Mouse (Mus musculus): ENCODE results near the gene Qtrt2.

Qtrt2 gene

DNA sequence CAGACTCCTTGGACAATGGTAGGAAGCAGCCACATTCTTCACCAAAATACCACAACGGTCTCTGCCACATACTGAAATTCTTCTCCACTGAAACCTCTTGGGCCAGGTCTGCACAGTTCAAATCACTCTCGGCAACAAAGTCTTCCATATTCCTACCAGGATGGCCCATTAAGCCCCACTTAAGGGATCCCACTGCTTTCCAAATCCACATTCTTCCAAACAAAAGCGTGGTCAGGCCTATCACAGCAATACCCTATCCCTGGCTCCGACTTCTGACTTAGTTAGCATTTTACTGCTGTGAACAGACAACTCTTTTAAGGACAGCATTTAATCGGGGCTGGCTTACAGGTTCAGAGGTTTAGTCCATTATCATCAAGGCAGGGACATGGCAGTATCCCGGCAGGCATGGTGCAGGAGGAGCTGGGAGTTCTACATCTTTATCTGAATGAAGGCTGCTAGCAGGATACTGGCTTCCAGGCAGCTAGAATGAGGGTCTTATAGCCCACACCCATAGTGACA, at the start of gene Qtrt2:
TSS of gene Qtrt2 (minus strand) at position 469 of the 519 bp plus-strand sequence.
- DNase-seq (ENCODE audit: low spot score): no peak

DNA sequence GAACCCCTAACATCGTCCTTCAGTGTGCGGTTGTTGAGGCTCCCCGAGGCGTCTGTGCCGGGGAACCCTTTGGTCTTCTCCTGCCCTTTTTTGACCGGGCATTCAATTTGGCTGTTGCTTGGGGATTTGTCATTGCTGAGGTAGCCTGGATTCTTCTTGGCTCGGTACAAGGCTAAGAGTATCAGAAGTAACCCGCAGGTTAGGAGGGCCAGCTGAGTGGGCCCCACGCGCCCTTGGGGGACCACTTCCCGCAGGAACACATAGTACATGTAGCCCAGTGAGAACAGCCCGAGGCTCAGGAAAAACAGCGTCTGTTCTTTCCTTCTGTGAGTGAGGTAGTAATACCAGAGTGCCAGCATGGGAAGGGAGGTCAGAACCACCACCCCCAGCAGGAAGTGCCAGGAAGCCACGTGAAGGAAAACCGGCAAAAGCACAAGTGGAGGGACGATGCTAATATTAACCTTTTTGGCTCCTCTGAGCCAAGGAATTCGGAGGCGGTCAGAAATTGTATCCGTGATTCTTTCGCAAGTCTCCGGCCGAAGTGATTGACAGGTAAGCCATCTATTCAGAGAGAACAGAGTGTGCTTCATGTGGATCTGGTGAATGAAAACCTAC, 47.1 kb upstream of the Qtrt2 start:
- no peak for DNase-seq (ENCODE audit: low spot score)

DNA sequence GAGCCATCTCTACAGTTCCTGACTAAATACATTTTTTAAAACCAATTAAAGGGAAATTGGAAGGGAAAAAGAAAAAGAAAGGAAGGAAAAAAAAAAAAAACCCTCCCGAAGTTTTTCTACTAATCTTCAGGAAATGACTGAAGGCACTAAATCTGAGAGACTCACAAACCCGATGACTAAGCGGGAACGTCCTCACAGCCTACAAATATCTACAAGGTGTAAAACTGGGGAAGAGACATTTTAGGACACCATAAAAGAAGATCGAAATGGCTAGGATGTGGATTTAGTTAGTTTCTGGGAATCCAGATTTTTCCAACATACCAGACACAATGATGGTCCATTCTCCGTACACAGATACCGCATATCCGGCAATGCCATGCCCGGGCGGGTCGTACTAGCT, 46.5 kb upstream of the Qtrt2 start:
- DNase-seq (ENCODE audit: low spot score): no peak

DNA sequence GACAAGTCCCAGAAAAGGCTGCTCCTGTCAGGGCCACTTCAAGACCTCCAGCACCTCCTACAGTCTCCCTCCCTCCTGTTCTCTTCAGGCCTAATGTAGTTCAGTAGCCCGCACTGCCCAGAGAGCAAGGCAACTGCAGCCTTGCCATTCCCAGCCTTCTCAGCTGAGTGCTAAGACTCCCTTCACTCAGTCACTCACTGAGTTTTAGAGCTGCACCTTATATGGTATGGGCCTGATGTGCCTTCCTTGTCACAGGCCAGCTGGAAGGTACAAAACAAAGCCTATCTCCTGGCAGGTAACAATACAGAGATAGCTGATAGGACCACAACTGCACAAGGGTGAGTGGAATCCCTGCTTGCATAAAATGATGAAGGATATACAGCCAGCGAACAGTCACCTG, 45.8 kb upstream of the Qtrt2 start:
- no peak for DNase-seq (ENCODE audit: low spot score)

DNA sequence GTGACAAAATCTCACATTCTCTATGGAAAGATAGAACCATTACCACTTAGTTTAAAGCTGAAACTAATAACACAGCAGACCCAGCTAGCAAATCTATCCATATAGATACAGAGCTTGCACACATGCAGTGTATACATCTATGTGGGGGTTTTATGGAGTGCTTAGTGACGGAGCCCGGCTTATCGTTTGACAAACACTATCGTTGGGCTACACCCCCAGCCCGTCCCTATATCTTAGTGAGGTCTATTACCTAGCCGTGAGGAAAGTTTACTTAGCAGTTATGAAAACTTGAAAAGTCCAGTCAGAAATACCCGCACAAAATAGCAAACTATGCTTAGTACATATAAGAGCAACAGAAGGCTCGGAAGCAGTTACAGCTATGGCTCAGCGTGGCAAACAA, 45.1 kb upstream of the Qtrt2 start:
- no peak for DNase-seq (ENCODE audit: low spot score)

DNA sequence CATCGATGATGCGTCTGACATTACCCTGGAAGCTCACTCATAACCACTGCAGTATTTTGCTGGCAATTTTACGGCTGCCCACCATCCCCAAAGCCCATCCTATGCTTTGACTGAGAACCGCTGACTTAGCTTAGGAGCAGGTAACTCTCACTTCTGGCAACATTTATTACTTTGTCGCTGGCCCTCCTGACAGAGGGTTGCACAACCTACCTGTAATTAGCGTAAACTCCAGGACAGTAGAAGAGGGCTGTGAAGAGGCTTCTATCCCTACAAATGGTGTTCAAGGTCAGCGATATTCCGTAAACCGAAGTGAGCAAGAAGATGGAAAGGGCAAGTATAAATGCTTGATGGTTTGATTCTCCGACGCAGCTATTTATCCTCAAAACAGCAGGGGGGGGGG, 44.6 kb upstream of the Qtrt2 start:
- no peak for DNase-seq (ENCODE audit: low spot score)

DNA sequence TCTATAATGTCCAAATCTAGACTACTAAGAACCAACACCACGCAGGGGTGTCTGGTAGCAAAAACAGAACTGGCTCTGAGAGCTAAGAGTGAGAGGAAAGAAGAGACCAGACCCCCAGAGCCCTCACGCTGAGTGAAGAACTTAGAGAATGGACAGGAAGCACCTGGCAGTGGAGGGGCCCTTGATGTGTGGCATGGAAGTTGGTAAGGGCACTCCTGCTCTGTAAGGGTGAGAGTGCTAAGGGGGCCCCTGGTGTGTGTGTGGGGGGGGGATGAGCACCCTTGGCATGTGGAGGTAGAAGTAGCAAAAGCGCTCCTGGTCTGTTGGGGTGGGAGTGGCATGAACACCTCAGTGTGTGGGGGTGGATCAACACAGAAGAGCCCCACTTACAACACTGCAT, 43.8 kb upstream of the Qtrt2 start:
- DNase-seq (ENCODE audit: low spot score): no peak

DNA sequence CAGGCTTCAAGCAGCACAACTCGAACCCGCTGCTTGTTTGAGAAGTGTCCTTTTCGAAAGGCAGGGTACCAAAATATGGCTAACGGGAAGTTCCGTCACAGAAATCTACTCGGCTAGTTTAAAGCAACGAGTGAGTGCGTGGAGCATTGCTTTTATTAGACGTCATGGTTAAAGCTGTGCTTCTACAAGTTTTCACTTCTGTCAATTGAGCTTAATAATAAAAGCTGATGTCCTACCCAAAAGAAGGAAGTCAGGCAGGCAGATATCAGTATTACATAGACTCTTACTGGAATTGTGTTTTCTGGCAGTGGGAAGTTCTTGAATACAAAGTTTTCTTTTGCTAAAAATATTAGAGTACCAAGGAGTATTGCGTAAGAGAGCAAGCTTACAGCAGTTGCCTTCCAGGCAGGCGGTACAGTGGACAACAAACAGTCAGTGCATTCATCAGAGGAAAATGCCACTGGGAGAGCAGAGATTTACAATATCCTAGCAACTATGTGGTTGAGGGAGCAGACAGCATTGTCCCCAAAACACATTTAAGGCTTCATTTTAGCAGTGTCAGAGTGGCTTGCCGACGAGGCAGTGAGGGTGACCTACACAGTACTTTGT, 39.3 kb upstream of the Qtrt2 start:
- DNase-seq (ENCODE audit: low spot score): no peak

DNA sequence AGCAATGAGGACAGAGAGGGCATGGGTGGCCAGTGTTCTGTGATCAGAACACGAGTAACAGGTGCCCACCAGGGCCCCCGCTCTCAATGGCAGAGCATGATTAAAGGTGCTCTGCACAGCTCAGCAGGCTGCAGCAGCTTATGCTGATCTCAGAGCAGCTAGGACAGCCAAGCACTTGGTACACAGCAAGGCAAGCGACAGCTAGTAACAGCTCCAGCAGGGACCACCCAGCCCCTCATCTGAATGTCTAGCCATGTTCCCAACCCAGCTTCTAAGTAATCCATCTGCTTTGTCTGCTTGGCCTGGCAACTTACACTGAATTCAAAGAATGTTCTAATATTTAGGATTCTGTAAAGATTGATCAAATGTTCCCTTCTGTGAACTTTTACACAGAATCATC, 37.2 kb upstream of the Qtrt2 start:
- no peak for DNase-seq (ENCODE audit: low spot score)

DNA sequence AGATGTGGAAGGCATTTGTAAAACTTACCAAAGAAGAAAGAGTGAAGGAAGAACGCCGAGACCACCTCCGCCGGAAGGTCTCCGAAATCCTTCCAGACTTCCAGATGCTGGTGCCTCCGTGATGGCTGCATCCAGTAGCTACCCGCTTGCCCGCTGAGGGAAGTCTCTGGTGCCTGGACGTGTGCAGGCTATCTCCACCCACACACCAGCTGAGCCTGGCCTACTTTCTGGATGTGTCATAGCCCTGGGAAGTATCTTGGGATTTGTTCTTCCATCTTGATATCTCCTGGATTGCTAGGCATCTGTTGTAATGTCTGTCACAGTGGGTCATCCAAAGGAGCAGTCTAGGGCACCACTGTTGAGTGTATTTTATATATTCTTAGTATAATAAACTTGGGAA, 36.7 kb upstream of the Qtrt2 start:
- DNase-seq (ENCODE audit: low spot score): no peak

DNA sequence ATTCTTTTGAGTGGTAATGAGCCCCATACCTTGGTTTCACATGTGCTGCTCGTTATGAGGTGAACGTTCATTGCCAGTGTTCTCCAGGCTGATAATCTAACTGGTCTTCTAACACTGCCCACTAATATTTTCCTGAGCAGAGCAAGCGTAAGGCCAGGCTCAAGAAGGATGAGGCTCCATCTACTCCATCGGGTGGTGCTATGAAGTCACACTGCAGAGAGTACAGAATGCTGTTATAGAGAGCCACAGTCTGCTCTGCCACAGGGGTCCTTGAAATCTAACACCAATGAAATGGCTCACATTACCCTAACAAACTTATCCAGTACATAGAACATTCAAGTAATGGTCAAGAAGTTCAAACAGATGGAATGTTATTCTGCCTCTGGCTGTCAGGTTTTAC, 31.4 kb upstream of the Qtrt2 start:
- no peak for DNase-seq (ENCODE audit: low spot score)

DNA sequence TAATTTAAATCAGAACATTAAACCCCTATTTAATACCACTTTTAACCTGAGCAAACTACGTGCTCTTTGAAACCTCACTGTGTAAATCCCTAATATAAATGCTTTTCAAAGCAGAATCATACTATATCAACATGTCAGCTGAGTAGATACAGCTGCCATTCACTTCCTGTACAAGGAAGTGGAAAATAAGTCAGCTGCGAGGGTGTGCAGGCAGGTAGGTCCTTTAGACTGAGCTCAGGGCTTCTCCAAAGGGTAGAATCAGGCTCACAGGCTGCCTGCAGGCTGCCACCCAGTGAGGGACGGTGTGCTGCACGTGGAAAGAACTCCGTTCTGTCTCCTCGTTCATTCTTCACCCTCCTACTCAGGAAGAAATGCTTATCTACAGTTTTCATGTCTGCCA, 28.3 kb upstream of the Qtrt2 start:
- no peak for DNase-seq (ENCODE audit: low spot score)

DNA sequence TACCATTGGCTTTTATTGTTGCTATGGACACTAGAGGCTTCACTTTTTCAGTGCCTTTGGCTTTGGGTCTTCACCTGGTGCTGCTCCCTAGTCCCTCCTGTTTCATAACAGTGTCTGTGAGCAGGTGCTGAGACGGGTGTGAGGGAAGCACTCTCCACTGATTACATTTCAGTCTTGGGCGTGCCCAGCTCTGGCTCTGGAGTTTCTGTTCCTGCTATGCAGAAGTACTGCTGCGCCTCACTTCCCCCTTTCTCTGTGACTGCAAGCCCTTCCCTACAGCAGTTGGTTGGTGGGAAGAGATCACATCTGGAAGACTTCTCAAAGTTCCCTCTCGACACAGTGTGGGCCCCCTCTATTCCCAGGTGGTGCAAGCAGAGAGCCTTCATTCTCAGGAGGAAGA, 25.0 kb upstream of the Qtrt2 start:
- no peak for DNase-seq (ENCODE audit: low spot score)

DNA sequence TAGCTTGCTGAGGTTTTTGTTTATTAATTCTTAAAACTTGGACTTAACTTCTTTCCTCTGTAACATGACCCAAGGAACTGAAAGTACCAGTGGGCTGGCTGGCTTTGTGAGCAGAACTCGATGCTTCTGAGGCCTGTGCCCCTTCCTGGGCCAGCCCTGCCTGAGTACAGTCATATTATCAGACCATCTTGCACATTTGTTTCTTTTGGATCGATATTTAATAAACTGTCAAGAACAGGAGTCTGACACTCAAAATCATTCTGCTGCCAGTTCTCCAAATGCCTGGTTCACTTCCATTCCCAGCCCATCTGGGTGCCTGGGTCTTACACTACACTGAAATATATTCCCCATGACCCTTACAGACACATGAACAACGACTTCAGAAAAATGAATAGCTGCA, 19.3 kb upstream of the Qtrt2 start:
- no peak for DNase-seq (ENCODE audit: low spot score)

DNA sequence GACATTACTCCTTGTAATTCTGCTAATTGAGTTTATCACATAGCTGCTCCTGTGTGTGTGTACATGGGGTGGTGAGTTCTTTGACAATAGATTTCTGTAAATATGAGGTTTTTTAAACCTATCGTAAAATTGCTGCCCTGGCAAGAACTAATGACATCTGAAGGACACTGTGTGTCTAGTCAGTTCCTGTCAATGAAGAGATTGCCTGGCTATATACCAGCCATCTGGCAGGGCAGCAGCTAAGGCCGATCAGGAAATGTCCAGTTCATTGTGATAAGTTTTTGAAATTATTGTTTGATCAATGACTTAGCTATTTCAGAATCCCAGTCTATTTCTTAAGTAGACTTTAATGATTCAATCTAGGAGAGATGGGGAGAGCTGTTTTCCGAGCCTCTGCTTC, 18.7 kb upstream of the Qtrt2 start:
- DNase-seq (ENCODE audit: low spot score): no peak

DNA sequence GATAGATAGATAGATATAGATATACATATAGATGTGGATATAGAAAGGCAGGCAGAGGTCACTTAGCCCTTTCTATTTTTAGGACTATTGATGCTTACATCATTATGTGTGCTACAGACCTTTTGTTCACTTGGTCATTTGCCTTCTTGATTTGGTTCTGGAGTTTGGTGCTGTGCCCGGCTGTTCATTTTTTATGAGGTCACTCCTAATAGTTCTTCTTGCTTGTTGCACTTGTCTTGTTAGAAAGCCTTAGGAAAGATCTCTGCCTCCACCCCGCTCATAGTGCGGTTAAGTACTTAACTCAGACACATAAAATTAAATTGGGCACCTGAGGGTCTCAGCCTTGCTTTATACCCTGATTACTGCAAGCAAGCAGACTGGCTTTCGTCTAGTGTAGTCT, 14.2 kb upstream of the Qtrt2 start:
- DNase-seq (ENCODE audit: low spot score): no peak

DNA sequence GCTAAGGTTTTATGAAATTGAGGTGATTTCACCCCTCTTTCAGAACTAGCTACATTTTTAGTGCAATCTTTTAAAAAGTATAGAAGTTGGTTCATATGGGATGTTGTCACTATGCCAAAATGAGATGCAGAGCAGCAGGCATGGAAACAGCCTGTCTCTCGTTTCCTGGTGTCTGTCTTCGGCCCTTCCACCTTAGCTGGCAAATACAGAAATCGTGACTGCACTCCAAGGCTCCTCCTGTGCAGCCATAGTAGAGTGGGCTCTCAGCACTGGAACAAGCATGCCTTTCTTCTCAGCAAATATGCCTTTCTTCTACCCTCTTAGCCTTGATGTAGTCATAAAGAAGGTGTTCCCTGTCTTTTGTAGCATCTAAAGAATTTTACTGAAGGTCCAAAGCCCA, 9.3 kb upstream of the Qtrt2 start:
- DNase-seq (ENCODE audit: low spot score): no peak

DNA sequence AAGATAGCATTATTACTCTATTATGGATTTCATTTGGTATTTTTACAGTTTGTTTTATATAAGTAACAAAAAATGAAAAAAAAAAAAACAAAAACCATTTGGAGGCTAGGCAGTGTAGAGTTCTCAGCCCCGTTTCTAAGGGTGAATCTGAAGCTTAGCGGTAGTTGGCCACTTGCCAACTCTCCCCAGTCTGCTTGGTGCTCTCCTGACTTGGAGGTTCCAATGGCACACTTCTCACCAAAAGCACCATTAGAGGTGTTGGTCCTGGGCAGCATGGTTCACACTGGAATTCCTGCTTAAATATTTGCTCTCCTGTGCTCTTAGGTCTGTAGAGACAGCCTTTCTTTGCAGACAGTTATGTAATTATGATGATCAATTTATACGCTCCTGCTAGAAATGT, 8.8 kb upstream of the Qtrt2 start:
- no peak for DNase-seq (ENCODE audit: low spot score)

DNA sequence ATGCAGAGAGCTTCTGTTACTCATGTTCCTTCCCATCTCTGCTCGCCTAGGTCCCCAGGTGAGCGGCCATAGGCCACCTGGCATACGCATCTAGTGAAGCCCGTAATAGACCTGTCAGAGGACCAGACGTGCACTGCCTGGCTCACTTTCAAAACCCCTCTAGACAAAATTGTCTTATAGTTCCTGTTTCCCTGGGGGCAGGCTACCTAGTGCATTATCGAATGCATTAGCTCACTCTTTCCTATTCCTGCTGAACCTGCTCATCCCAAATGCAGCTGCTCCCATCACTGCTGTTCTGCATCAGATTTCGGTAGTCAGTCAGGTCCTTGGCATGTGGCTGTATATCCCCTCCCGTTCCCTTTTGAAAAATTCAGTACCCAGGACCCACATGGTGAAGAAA, 8.2 kb upstream of the Qtrt2 start:
- no peak for DNase-seq (ENCODE audit: low spot score)

DNA sequence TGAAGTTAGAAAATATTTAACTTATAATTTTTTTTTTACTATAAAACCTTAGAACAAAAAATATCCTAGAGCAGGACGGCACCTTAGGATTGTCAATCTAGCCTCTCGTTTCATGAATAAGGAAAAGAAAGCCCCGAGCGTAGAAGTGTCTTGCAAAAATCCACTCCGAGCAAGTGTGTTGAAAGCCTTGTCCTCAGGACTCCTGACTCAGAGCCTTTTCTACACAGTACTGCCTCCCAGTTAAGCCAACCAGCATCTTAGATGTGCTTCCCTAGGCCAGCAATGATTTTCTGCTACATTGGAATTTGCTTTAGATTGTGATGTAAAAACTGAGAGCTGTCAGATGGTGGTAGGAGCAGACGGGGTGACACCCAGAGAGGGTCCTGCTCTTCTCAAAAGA, 6.4 kb upstream of the Qtrt2 start:
- DNase-seq (ENCODE audit: low spot score): no peak

DNA sequence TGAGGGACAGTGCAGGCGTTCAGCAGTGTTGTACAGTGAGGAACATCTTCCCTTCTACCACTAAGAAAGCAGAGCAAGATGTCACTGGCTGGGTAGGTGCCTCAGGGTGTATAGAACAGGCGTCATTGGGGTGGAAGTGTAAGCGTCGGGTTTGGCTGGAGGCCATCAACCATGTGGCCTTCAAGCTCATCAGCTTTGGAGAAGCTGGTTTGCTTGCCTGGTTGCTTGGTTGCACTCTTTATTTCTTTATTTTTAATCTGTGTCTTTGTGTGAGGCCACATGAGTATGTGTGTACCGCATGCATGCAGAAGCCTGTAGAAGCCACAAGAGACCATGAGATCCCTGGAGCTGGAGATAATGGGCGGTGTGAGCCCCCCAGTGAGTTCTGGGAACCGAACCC, 5.7 kb upstream of the Qtrt2 start:
- DNase-seq (ENCODE audit: low spot score): no peak

DNA sequence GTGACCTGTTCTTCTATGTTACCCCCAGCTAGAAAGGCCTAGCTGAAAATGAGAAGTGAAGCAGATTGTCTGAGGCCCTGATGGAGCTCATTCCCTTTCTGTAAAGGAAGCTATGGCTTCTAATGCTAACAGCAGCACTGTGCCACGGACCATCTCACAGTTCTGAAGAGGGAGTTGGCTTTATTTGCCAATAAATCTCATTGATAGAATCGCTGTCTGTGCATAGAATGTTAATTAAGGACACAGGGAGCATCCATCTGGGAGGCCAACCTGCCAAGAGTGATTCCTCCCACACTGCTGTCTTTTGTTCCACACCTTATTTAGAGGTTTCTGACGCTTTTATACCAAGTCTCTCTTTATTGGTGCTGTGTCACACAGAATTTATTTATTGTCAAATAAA, 4.9 kb upstream of the Qtrt2 start:
- DNase-seq (ENCODE audit: low spot score): no peak

DNA sequence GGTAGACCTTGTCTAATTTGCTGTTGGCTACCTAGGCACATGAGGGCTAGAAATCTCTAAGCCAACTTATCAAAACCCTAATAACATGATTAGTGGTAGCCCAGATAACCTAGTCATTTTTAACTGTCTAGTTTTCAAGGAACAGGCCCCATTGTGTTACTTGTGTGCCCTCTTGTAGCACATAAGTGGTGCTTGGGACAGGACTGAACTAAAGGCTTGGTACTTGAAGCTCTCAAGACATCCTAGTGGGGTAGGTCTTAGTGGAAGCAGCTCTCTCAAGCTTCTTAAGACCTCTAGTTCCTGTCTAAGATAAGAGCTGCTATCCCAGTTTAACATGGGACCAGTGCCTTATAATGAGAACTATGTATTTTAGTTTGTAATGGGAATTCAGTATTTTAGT, 4.0 kb upstream of the Qtrt2 start:
- no peak for DNase-seq (ENCODE audit: low spot score)

DNA sequence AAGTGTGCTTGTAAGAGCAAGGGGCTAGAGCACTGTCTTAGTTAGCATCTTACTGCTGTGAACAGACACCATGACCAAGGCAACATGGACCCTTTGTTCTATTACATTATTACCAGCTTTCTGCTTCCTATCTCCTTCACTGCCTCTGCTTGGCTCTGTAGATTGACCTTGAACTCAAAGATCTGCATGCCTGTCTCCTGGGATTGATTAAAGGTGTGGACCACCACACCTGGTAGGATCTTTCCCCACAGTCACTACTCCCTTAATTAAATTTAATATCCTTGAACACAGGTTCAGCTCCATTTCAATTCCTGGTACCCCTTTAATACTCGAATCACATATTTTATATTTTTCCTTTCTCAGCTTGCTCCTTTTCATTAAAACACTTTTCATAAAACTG, 763 bp downstream of the Qtrt2 start:
- DNase-seq (ENCODE audit: low spot score): no peak

Measured in testis, postnatal 10 days (tissue).